Mouse (Mus musculus) olfactory bulb, adult 2 months (tissue): ENCODE measurements around the gene Prim1.

ENCODE experiments used
- CTCF ChIP-seq: fragments of 200-500 bp; IDR thresholded peaks from 2 replicates; pipeline ENCODE4 v1.5.1; 2012; ENCODE audit warnings: low read depth, mild to moderate bottlenecking, low read length, moderate library complexity; ENCODE audit not compliant: insufficient read depth
- POLR2A ChIP-seq: fragments of 200-500 bp; IDR thresholded peaks from 2 replicates; pipeline ENCODE4 v1.6.1; 2012; ENCODE audit warnings: mild to moderate bottlenecking, low read depth, low read length, moderate library complexity; ENCODE audit not compliant: insufficient read depth

GRCm38 (mm10) chr10:128029931-128030330, 15.0 kb downstream of the Prim1 start:
- no peak for TF ChIP-seq CTCF
- TF ChIP-seq POLR2A: no peak
